Mouse (Mus musculus) cerebellum, postnatal 25 days (tissue): Measurements from ENCODE around the gene Gucy2e.
A peak's percentile ranks its signal among the peaks of the same experiment; 100 is the strongest.

Experiments
- DNase-seq, 2 experiments: peaks; one replicate each; pipeline ENCODE4 v3.0.0; 2021; ENCODE audit warnings: mixed read lengths in 2 of 2

Gucy2e gene

DNA sequence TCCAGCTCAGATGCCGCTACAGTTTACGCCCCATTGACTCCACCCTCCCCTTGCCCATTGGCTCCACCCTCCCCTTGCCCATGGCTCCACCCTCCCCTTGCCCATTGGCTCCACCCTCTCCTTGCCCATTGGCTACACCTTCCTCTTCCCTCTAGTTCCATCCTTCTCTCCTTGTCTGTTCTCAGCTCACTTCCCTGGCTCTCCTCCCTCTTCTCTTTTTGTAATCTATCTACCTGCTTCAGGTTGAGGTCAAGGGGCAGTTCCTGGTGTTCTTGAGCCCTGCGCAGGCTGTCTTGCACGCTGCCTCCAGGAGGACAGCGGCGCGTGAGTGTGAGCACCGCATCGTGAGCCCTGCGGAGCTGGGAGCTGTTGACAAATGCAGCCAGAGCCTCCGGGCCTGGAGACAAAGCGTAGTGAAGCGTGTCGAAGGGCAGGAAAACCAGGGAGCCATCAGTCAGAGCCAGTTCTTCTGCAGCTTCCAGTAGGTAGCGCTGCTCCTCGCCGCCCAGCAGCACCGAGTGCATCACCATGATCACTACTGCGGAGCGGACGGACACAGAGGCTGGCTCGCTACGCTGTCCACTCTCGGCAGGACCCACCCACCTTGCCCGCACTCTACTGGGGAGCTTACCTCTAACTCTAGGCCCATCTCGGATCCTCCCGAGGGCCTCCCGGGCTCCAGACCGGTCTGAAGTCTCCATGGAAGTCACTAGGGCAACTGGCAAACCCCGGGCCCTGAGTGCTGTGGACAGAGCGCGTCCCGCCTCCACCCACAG, 1.4 kb downstream of the Gucy2e start:
- DNase-seq: peak; percentile 85 to 90

DNA sequence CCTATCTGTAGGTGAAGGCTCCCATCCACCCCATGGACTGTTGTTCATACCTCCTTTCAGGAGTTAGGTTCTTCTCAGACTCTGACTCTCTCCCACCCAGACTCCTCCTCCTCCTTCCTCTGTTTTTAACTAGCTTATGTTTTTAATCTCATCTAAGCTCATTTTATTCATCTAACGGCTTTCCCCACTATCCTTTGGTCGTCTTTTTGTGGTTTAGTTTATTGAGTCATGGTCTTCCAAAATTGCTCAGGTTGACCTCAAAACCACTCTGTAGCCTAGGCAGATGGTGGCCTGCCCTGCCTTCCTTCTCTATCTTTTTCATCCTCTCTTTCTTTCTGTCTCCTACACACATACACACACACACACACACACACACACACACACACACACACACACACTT, 3.7 kb downstream of the Gucy2e start:
- DNase-seq: no peak

DNA sequence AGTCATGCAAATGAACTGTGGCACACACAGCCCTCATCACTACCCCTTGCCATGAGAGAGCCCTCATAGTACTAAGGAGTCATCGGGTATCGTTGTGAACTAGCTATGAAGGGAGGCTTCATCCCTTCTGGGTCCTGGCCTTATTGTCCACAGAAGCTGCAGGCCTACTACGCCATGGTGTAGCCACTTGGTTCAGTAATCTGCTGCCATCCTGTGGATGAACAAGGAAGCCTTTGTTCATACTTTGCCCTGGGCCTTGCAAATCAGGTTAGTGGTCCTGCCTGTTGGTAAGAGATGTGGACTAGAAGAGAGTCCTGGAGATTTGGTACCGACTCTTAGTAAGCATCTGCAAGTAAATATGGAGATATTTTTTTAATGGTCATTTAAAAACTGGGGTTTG, 6.4 kb downstream of the Gucy2e start:
- DNase-seq: no peak

DNA sequence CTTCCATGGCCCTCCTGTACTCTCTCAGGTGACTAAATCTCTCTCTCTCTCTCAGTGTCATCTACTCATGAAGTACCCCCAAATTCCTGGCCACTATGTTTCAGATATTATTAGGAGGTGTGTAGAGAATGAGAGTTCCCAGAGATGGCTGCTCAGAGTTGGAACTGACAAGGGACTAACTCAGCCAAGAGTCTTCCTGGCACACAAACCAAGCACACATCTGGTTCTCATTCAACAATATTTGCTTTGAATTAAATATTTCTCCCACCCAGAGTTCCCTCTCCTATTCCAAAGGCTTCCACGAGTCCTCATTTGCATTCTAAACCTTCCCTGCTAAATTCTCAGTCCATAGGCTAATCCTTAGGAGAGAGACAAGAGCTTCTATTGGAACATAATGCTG, 11.1 kb downstream of the Gucy2e start:
- DNase-seq: no peak

DNA sequence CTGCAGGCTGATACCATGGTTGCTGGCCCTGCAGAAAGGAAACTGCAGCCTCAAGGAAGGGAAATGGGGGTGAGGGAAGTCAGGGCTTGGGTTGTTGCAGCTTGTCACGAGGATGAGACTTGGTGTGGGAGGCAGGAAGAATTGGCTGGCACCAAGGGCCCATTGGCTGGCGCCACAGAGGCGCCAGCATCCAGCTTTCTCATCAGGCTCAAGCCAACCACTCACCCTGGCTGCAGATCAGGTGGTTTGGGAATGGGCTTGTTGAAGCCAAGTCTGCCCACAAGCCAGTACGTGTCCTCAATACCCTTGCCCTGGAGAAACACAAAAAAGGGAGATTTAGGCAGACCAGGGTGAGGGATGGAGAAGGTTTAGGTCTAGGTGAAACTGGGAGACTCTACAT, 13.7 kb downstream of the Gucy2e start:
- no peak for DNase-seq

DNA sequence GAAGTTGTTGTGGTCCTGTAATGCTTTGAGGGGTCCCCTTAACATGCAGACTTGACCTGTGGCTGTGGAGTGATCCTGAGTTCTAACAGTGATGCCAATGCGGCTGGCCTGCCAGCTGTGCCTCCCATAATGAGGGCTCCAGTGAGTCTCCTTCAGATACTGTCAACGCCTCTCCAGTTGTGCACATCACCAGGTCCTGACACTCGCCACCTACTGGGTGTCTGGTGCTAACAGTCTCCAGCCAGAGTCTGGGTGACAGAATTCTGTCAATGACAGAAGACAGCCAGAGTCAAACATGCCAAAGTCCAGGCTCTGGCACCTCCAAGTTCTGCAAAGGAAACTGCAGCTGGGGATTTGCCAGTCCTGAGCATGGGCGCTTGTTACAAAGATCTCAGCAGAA, 15.8 kb downstream of the Gucy2e start:
- no peak for DNase-seq

DNA sequence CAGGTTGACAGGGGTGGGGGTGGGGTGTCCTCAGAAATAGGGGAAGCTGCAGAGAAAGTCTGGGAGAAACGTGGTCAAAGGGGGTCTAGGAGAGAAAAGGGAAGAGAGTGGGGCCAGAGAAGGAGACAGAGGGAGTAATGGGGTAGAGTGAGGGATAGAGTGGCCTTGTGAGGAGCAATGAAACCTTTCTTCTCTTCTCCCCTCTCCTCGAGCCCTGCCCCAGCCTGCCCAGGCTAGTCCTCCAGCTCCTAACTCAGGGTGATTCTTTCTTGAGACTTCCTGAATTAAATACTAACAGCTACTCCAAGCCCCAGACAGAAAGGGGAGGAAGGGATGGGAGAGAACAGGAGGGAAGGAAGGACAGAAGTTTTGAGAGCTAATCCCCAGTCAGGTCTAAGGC, 18.2 kb downstream of the Gucy2e start:
- no peak for DNase-seq

DNA sequence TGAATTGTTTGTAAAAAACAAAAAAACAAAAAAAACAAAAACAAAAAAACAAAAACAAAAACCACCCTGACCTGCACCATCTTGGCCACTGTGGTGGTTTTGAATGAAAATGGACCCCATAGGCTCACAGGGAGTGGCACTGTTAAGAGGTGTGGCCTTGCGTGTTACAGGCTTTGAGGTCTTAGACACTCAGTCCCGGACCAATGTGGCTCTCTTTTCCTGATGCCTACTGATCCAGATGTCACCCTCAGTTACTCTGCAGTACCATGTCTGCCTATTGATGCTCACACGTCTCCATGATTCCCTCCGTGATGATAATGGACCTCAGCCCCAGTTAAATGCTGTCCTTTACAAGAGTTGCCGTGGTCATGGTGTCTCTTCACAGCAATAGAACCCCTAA, 19.4 kb downstream of the Gucy2e start:
- DNase-seq: no peak

DNA sequence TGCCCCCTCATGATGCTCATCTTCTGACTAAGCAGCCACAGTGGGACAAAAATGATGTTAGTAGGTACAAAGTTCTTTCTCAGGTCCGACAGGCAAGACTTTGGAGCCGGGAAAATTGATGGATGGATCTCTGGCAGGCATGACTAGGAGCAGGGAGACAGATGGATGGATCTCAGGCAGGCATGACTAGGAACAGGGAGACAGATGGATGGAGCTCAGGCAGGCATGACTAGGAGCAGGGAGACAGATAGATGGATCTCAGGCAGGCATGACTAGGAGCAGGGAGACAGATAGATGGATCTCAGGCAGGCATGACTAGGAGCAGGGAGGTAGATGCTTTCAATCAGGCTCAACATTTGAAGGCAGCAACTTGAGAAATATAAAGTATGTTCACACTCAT, 25.4 kb downstream of the Gucy2e start:
- DNase-seq: peak; percentile 76 to 77

DNA sequence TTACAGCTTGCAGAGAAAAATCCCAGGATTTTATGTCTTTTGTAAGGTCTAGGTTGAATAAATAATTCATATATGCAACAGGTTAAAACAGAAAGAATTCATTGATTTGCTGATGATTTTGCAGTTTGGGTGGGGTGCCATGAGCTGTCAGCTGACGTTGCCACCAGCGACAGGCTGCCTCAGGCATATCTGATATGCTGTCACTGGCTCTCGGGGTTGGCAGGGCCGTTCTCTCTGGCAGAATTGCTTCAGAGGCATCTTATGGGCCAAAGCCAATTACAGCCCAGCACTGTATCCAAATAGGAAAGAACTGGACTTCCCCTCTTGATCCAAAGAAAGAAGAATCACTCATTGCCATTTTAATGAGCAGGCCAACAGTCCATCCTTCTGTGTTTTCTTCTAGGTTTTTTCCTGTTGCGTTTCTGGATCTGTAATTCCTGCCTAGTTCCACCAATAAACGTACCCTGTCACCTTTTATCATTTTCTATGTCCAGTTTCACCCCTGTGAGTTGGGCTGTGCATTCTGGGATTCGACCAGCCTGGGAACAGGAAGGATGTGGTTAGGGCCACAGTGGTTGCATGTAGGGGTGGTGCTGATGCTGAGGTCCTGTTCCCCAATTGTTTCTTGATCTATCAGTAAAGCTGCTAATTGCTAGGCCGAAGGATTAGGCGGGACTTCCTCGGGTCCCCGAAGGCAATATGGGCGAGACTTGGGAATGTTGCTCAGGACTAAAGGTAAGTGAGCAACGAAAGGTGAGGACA, 34.2 kb downstream of the Gucy2e start:
- DNase-seq: no peak

DNA sequence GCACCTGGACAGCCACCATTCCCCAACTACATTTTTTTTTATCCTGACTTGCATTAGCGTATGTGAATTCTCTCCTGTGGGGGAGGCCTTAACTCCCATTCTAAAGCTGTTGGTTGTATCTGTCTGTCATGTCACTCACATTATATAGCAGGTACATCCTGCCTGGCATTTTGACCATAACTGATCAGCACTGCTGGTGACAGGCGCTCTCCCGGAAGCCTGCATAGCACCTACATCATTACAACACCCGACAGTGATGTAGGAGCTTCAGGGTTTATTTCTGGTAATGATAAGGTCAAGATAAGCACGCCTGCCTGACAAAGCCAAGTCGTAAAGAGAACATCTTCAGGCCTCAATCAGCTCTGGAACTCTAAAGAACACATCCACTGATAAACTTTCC, 36.6 kb downstream of the Gucy2e start:
- DNase-seq: no peak

DNA sequence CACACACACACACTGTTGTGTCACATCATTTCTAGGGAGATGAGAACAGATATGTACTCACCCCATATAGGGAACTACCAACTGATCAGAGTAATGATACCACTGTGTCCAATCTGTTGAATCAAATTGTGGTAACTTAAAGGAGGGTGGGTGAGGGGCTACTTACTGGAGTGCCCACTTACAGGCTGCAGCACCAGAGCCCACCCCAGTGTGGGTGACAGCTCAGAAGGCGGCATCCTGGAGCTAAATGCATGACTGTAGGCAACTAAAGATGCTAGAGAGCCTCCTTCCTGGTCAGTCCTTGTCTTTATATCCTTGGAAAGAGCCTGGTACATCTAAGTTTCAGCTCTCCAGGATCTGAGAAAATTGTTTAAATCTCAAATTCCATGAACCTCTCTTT, 37.6 kb downstream of the Gucy2e start:
- DNase-seq: no peak

DNA sequence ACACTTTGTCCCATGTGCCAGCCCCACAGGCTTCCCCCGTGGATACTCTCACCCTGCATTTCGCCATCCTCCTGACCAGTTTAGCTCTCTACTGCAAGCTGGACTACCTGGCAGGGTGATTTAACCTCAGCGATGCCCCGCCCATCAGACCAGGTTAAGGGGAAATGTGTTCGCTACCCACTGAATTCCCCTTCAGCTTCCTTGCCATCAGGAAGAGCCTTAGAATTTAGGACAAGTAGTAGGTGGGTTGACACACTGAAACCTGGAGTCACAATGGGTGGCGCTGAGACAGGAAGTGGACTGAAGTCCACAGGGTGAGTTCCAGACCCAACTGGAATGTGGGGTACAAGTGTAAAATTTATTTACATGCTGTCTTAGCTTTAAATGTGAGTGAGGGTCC, 39.1 kb downstream of the Gucy2e start, which contains the start of gene Alox8:
Alox8 (minus strand) TSS at position 101 of the 400 bp plus-strand sequence.
- peak; percentile 17 to 24 for DNase-seq

DNA sequence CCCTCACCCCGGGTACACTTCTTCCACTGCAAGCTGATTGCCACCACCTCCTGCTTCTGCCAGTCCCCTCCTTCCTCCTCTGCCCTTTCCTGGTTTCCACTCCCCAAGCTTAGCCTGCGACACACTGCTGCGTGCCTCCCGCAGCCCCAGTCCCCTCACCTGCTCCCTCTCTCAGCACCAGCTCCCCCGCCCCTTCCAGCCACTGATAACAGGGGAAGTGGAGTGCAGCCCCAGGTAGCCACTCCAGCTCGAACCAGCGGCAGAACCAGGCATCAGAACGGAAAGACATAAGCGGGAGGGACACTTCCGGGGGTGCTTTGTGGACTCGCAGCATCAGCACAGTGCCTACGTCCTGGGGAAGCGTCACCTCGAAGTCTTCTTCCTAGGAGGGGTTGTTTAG, 39.6 kb downstream of the Gucy2e start:
- DNase-seq: peak; percentile 51 to 55

DNA sequence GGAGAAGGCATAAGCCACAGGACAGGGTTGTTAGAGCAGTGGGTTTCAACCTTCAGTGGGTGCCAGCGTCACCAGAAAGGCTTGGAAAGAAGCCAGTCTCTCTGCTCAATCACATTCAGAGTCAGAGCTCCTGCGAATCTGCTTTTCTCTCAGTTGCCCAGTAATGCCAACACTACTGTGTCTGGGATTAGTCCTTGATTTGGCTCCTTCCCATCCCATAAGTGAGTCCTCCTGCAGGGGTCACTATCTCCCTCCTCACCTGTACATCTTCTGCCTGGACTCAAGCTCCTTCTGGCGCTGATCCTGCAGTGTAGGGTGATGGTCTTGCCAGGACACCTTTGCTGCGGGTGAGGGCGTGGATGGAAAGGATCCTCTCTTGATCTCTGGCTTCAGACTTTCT, 40.1 kb downstream of the Gucy2e start:
- DNase-seq: peak in 1 of 2 experiments; percentile 69

DNA sequence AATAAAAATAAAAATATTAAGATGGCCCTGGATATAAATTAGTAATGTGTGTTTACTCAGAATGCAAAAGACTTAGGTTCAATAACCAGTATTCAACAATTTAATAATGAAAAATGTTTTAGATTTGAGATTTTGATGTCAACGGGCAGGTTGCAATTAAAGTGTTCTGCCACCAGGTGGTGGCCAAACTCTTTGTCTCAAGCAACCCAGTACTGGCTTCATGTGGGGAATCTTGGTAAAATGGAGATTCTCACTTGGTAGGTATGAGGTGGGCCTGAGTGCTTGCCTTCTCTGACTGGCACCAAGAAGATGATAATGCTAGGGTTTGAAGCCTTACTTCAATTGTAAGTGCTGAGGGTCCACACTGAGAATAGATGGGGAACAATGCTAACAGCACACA, 44.0 kb downstream of the Gucy2e start:
- peak; percentile 60 to 74 for DNase-seq

DNA sequence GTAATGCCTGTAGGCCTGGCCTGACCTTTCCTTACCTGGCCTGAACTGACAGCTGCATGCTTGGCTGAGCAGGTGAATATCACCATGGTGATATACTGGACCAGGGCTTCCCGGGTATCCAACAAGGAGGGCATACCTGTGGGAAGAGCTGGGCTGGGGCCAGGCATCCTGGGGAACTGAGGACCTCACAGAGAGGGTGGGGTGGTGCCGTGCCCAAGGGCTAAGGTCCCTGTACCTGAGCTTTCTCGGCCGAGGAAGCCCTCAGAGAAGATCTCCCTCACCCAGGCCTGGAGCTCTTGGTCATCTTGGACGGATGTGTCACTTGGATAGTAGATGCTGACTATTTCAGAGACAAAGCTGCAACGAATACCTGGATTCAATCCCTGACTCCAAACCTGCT, 50.9 kb downstream of the Gucy2e start:
- no peak for DNase-seq

DNA sequence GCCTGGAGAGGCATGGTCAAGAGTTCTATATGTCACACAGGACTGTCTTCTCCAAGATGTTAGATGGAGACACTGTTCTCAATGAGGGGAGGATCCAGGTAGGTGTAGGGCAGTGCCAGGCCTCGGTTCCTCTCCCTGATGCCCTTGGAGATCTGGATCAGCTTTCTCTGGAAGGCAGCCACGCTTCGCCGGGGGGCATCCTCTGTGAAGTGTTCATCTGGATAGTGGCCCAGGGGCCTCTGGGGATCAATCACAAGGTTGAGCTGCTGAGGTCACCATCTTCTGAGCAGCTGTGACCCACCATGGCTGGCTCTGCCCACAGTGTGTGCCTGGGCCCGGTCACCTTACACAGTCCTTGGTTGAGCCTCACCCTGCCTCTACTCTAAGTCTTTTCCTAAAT, 51.8 kb downstream of the Gucy2e start:
- no peak for DNase-seq

DNA sequence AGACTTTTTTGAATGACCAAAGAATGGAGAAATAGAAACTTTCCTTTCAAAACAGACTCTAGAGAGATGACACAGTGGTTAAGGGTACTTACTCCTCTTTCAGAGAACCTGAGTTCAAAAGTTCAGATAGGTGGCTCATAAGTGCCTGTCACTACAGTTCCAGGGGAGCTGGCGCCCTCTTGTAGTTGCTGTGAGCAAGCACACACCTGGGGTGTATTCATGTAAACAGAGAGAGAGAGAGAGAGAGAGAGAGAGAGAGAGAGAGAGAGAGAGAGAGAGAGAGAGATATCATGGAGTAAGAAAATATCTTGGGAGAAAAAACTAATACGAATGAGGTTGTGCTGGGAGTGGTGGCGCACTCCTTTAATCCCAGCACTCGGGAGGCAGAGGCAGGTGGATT, 56.7 kb downstream of the Gucy2e start:
- DNase-seq: no peak

DNA sequence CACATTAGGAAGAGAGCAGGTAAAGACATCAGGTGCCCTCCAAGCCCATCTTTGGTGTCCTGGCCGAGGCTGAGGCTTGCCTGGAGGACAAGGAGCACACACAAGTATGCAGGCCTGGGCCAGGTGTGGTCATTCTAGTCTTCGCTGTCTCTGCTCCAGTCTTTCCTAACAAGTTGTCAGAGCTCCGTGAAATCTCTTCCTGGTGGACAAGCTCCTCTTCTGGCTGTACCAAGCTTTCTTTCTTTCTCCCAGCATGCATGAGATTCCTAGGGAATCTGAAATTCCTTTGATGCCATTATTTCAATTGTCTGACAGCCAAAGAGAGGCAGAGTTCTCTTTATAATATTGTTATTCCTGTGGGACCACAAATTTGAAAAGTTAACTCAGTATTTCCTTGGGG, 57.3 kb downstream of the Gucy2e start:
- no peak for DNase-seq

DNA sequence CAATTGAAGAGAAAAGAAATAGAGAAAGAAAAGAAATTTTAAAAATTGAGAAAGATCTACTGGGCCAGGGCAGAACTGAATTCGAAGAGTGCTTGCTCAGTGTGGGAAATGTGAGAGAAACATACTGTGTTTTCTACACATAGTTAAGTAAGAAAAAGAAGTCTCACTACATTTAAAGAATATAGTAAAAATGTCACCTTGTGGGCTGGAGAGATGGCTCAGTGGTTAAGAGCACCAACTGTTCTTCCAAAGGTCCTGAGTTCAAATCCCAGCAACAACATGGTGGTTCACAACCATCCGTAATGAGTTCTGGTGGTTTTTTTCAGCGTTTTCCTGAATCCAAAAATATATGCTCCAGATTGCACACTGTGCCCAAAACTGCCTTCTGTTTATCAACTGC, 58.3 kb downstream of the Gucy2e start:
- DNase-seq: no peak

DNA sequence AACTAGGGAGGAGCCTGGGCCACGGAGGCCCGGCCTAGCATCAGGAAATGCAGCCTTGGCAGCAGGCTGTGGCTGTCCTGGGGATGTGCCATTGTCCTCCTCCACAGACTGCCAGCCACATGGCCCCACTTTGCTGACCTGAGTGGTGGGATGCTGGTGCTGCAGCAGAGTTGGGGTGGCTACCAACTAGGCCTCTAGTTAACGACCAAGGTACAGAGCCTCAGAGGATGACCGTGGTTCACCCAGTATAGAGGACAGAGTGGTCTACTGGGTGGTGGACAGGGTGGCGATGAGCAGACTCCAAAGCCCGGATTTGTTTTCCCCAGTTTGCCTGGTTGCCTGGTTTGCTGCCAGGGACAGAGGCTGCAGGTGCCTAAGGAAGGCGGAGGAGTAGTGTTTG, 62.1 kb downstream of the Gucy2e start:
- DNase-seq: no peak

DNA sequence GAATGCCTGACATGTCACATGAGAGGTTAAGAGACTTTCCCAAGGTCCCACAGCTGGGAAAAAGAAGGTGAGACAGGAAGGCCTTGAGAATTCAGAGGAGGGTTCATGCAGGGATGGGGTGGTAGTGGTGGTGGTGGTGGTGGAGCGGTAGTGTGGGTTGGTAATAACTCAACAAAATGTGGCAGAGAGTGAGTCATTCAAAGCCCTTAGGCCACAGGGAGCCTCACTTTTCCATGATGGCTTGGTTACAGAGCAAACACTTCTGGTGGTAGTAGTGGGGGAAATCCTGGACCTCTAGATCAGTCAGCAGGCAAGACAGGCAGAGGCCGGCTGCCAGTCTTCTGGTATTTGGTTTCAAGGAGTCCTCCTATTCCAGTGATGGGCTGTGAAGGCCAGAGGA, 64.2 kb downstream of the Gucy2e start:
- DNase-seq: no peak

DNA sequence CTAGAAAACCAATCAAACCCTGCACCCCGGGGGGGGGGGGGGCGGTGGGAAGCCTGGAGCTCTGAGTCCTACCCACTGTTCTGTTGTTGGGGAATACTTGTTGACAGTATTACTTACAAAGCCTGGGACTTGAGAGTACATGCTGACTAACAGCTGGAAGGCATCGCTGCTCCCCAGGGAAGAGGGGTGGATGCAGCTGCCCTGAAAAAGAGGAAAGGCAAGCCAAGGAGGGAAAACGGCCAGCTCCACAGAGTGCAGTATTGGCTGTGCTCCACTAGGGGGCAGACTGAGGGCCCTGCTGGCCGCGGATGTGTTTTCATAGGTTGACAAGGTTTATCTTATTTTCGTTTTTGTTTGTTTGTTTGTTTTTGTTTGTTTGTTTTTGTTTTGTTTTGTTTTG, 65.2 kb downstream of the Gucy2e start:
- peak; percentile 67 to 76 for DNase-seq

DNA sequence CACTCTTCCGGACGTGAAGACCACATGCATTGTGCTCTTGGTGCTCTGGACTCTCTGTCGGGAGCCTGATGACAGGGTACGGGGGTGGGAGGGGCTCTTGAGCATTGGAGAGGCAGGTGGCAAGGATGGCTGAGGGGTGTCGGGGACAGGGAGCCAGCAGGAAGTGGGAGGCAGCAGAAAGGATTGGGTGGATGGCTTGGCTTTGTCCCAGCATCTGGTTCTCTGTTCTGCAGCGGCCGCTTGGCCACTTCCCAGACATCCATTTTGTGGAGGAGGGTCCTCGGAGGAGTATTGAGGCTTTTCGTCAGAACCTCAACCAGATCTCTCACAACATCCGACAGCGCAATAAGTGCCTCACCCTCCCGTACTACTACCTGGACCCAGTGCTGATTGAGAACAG, 67.5 kb downstream of the Gucy2e start:
- DNase-seq: no peak
